ENCODE assay signal across 16 mouse cellular contexts in the genomic region with DNA sequence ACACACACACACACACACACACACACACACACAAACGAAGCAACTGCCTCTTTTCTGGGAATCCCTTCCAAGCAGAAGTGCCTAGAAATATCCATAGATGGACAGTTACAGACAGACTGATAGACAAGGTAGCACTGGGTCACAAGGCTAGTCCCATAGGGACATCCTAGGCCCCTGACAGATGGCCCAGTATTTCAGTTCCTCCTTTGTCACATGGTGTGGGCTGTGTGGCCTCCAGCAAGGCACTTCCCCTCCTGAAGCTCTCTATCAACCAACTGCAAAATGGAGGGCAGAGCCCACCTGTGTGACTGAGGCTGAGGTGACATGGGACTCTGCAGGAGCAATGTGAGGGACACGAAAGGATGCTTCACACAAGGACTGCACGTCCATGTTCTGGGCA.
A peak's percentile ranks its signal among the peaks of the same experiment; 100 is the strongest.
DNase-seq lines count a peak whose midpoint lies in the region; ATAC-seq and TF ChIP-seq lines count a peak whose summit lies in the region.
"Had no signal": no experiment of that assay in that cellular context is flagged by ENCODE, and none has a peak within 500 bp of the region (broad histone marks: within the 10 kb centered on the region; RNA-seq: fewer than 3 reads in every experiment).

No protein-coding gene starts in this region.

- WGBS in hindbrain, embryonic 10.5 days = 89% methylated on average over 3 of the region's 3 CpGs
- 74% methylated on average over 3 of the region's 3 CpGs for WGBS in hindbrain, postnatal 0 days
- WGBS in liver, postnatal 0 days (ENCODE audit: insufficient replicate concordance) = 61% methylated on average over 3 of the region's 3 CpGs

- no peaks in the 10 kb centered on the region for H3K27me3 ChIP-seq in hindbrain, embryonic 10.5 days (ENCODE audit: insufficient read depth, poor library complexity, severe bottlenecking)
- no peaks in the 10 kb centered on the region for H3K27me3 ChIP-seq in hindbrain, postnatal 0 days (ENCODE audit: insufficient read depth, low read length)
- H3K27me3 ChIP-seq in liver, postnatal 0 days (ENCODE audit: insufficient read depth, low read length) = no peaks in the 10 kb centered on the region
- H3K27me3 ChIP-seq: embryonic facial prominence, embryonic 13.5 days; forebrain, embryonic 12.5 days; stomach, embryonic 15.5 days had no signal

- H3K36me3 ChIP-seq in hindbrain, embryonic 10.5 days = peaks cover 10% of the 10 kb centered on the region
- H3K36me3 ChIP-seq in hindbrain, postnatal 0 days (ENCODE audit: insufficient read depth, low read length) = no peaks in the 10 kb centered on the region
- no peaks in the 10 kb centered on the region; the same call in 1 of the 2 replicates for H3K36me3 ChIP-seq in liver, postnatal 0 days (replicated peaks; ENCODE audit: insufficient read depth, low read length)
- H3K36me3 ChIP-seq: embryonic facial prominence, embryonic 13.5 days; forebrain, embryonic 12.5 days; stomach, embryonic 15.5 days had no signal

- peak overlapping the region; percentile 46; the same call in 1 of the 2 replicates for H3K27ac ChIP-seq in hindbrain, embryonic 10.5 days
- no peak overlapping the region for H3K27ac ChIP-seq in hindbrain, postnatal 0 days
- no peak overlapping the region for H3K27ac ChIP-seq in liver, postnatal 0 days (ENCODE audit: low read depth)
- H3K27ac ChIP-seq: embryonic facial prominence, embryonic 13.5 days; forebrain, embryonic 12.5 days had no signal

- no peak overlapping the region for H3K4me2 ChIP-seq in hindbrain, postnatal 0 days (ENCODE audit: low read depth, low read length)
- no peak overlapping the region for H3K4me2 ChIP-seq in liver, postnatal 0 days (ENCODE audit: low read depth, low read length)
- H3K4me2 ChIP-seq: embryonic facial prominence, embryonic 13.5 days; forebrain, embryonic 12.5 days; midbrain, embryonic 11.5 days; stomach, embryonic 15.5 days had no signal

- no peak for DNase-seq in hindbrain, embryonic 10.5 days (ENCODE audit: low spot score)
- no peak for DNase-seq in hindbrain, postnatal 0 days (ENCODE audit: low spot score)
- peak; percentile 53 for DNase-seq in lung, postnatal 25 days (ENCODE audit: low spot score)
- DNase-seq in lung, postnatal 4 days = no peak
- peak; percentile 40 for DNase-seq in liver, postnatal 0 days
- DNase-seq in spleen, adult 18-20 months = peak; percentile 42 to 60
- no peak for DNase-seq in right cerebral cortex, postnatal 36 days (ENCODE audit: low spot score in 2 of 2)
- DNase-seq in ovary, postnatal 10 days (ENCODE audit: low spot score) = no peak
- DNase-seq: cerebellum, postnatal 25 days; gastrocnemius, postnatal 25 days; retina, postnatal 1 day; thymus, postnatal 4 days had no signal

- H3K4me3 ChIP-seq in hindbrain, embryonic 10.5 days = no peak overlapping the region
- no peak overlapping the region for H3K4me3 ChIP-seq in hindbrain, postnatal 0 days (ENCODE audit: low read length)
- H3K4me3 ChIP-seq in liver, postnatal 0 days (ENCODE audit: low read depth, low read length) = no peak overlapping the region
- H3K4me3 ChIP-seq: embryonic facial prominence, embryonic 13.5 days; forebrain, embryonic 12.5 days; stomach, embryonic 15.5 days had no signal

- no peak for ATAC-seq in hindbrain, postnatal 0 days
- peak; percentile 60 for ATAC-seq in liver, postnatal 0 days

- no peak for TF ChIP-seq CTCF in hindbrain, postnatal 0 days (IDR thresholded peaks at IDR 0.05; ENCODE audit: low read depth)
- TF ChIP-seq CTCF in liver, postnatal 0 days (IDR thresholded peaks at IDR 0.05; ENCODE audit: low read depth) = no peak

- no peak overlapping the region for H3K9ac ChIP-seq in hindbrain, postnatal 0 days (replicated peaks; ENCODE audit: low read length)
- H3K9ac ChIP-seq in liver, postnatal 0 days (replicated peaks) = no peak overlapping the region
- H3K9ac ChIP-seq: embryonic facial prominence, embryonic 13.5 days; forebrain, embryonic 12.5 days; stomach, embryonic 15.5 days had no signal

- no peak for TF ChIP-seq EP300 in liver, postnatal 0 days (IDR thresholded peaks at IDR 0.05; ENCODE audit: low read depth)

- 0 out of 2 replicates have a peak, but pooled peaks cover 3% of the 10 kb centered on the region for H3K9me3 ChIP-seq in hindbrain, embryonic 10.5 days
- H3K9me3 ChIP-seq in hindbrain, postnatal 0 days (ENCODE audit: low read length) = no peaks in the 10 kb centered on the region
- no peaks in the 10 kb centered on the region for H3K9me3 ChIP-seq in liver, postnatal 0 days (ENCODE audit: low read length)
- H3K9me3 ChIP-seq: embryonic facial prominence, embryonic 13.5 days; forebrain, embryonic 12.5 days; stomach, embryonic 15.5 days had no signal

- peaks cover 52% of the 10 kb centered on the region for H3K4me1 ChIP-seq in hindbrain, embryonic 10.5 days (replicated peaks)
- 0 out of 2 replicates have a peak, but pooled peaks cover 7% of the 10 kb centered on the region for H3K4me1 ChIP-seq in hindbrain, postnatal 0 days (ENCODE audit: insufficient read depth, low read length)
- peaks cover 11% of the 10 kb centered on the region for H3K4me1 ChIP-seq in liver, postnatal 0 days (ENCODE audit: insufficient read depth)

Comparison
In these comparisons a context has a peak if more than half of its experiments do, and no peak if none do; other contexts are left out.
1. DNase-seq: peak in lung, postnatal 25 days (single experiment), liver, postnatal 0 days (single experiment) and spleen, adult 18-20 months (2 of 2); none in hindbrain, embryonic 10.5 days (single experiment), hindbrain, postnatal 0 days (single experiment), lung, postnatal 4 days (0 of 2), right cerebral cortex, postnatal 36 days (0 of 2) and ovary, postnatal 10 days (single experiment).